In genomic region chr14:100348336-100349164, GRCm38 (mm10) we compare ENCODE assay signal across 19 mouse cellular contexts.
A peak's percentile ranks its signal among the peaks of the same experiment; 100 is the strongest.
DNase-seq lines count a peak whose midpoint lies in the region; ATAC-seq and TF ChIP-seq lines count a peak whose summit lies in the region.
"Had no signal": no experiment of that assay in that cellular context is flagged by ENCODE, and none has a peak within 500 bp of the region (broad histone marks: within the 10 kb centered on the region; RNA-seq: fewer than 3 reads in every experiment).

No protein-coding gene starts in this region.

- H3K9me3 ChIP-seq in intestine, postnatal 0 days (ENCODE audit: control insufficient read depth): no peaks in the 10 kb centered on the region
- H3K9me3 ChIP-seq: limb, embryonic 12.5 days; neural tube, embryonic 15.5 days had no signal

- 94% methylated on average over 4 of the region's 4 CpGs for WGBS in intestine, postnatal 0 days

- no peaks in the 10 kb centered on the region for H3K27me3 ChIP-seq in intestine, postnatal 0 days (replicated peaks; ENCODE audit: control insufficient read depth, insufficient read depth, low read length)
- H3K27me3 ChIP-seq: limb, embryonic 12.5 days; neural tube, embryonic 15.5 days had no signal

- H3K9ac ChIP-seq in intestine, postnatal 0 days (ENCODE audit: low read depth, low read length): no peak overlapping the region
- H3K9ac ChIP-seq: limb, embryonic 12.5 days; liver, postnatal 0 days; neural tube, embryonic 15.5 days had no signal

- H3K4me2 ChIP-seq in intestine, postnatal 0 days (replicated peaks; ENCODE audit: low read depth): no peak overlapping the region
- H3K4me2 ChIP-seq: limb, embryonic 12.5 days; neural tube, embryonic 15.5 days had no signal

- no peaks in the 10 kb centered on the region for H3K36me3 ChIP-seq in intestine, postnatal 0 days (ENCODE audit: control insufficient read depth, insufficient read depth)
- H3K36me3 ChIP-seq: limb, embryonic 12.5 days; neural tube, embryonic 15.5 days had no signal

- H3K4me1 ChIP-seq in intestine, postnatal 0 days (replicated peaks; ENCODE audit: control insufficient read depth, insufficient read depth, low read length): 0 out of 2 replicates have a peak, but pooled peaks cover 2% of the 10 kb centered on the region

- intact Hi-C loops in heart, postnatal 25 days (cut with DNase I): no loop called here

- no peak for ATAC-seq in intestine, postnatal 0 days
- ATAC-seq: liver, postnatal 0 days had no signal

- TF ChIP-seq CTCF in intestine, postnatal 0 days (IDR thresholded peaks at IDR 0.05; ENCODE audit: low read depth): no peak

- no peak overlapping the region for H3K27ac ChIP-seq in intestine, postnatal 0 days (ENCODE audit: low read depth, low read length)
- H3K27ac ChIP-seq: gastrocnemius, adult 2 months; limb, embryonic 12.5 days; neural tube, embryonic 15.5 days; stomach, postnatal 0 days had no signal

- no peak overlapping the region for H3K4me3 ChIP-seq in intestine, postnatal 0 days (ENCODE audit: low read depth, low read length)
- H3K4me3 ChIP-seq: gastrocnemius, adult 2 months; limb, embryonic 12.5 days; neural tube, embryonic 15.5 days had no signal

- peak; percentile 64 for DNase-seq in adrenal gland, adult 2 months
- DNase-seq in adrenal gland, postnatal 4 days (ENCODE audit: low spot score in 2 of 2): no peak
- DNase-seq in heart, adult 8-10 months (ENCODE audit: low spot score): peak; percentile 22
- DNase-seq in heart, postnatal 25 days (ENCODE audit: low spot score): no peak
- peak; percentile 56 for DNase-seq in 3T3-L1 (ENCODE audit: low read depth, low spot score)
- peak; percentile 44 to 46 for DNase-seq in adrenal gland, postnatal 36 days
- no peak for DNase-seq in spleen, postnatal 10 days (ENCODE audit: low spot score in 2 of 2)
- DNase-seq: gastrocnemius, adult 2 months; heart, postnatal 14 days; kidney, postnatal 10 days; layer of hippocampus, postnatal 36 days; liver, postnatal 0 days; lung, postnatal 4 days; retina, postnatal 1 day; thymus, postnatal 36 days had no signal

Comparison
In these comparisons a context has a peak if more than half of its experiments do, and no peak if none do; other contexts are left out.
1. DNase-seq: peak in adrenal gland, adult 2 months (single experiment), heart, adult 8-10 months (single experiment), 3T3-L1 (single experiment) and adrenal gland, postnatal 36 days (2 of 2); none in adrenal gland, postnatal 4 days (0 of 2), heart, postnatal 25 days (single experiment) and spleen, postnatal 10 days (0 of 2).